Mouse (Mus musculus) stomach, postnatal 0 days (tissue): ENCODE data around the gene Psmd1. TPM values are rescaled to one million over a fixed set of nuclear protein-coding genes. Genes with fewer than 3 reads are reported as not detected.
A peak's percentile ranks its signal among the peaks of the same experiment; 100 is the strongest.

Experiments
- ATAC-seq: fragments of 200-750 bp; cut with Nextera tagmentation; 2 replicates; pipeline ENCODE4 v1.8.0; 2017; ENCODE audit not compliant: low FRiP score, low TSS enrichment
- DNase-seq: peaks from one replicate; pipeline ENCODE4 v3.0.0-alpha.2; 2016; ENCODE audit warnings: low spot score
- H3K27ac ChIP-seq: fragments of 300-500 bp; sonication (generic); replicated peaks from 2 replicates; pipeline ENCODE4 v1.5.1; 2014; ENCODE audit warnings: mild to moderate bottlenecking, control low read depth
- H3K27me3 ChIP-seq: fragments of 300-500 bp; sonication (generic); 2 replicates; pipeline ENCODE4 v1.6.1; 2014; ENCODE audit warnings: low read length; ENCODE audit not compliant: control insufficient read depth, insufficient read depth
- H3K36me3 ChIP-seq: fragments of 300-500 bp; sonication (generic); 2 replicates; pipeline ENCODE4 v1.6.1; 2014; ENCODE audit warnings: low read length, mixed read lengths; ENCODE audit not compliant: control insufficient read depth, insufficient read depth
- H3K4me1 ChIP-seq: fragments of 300-500 bp; sonication (generic); replicated peaks from 2 replicates; pipeline ENCODE4 v1.6.1; 2014; ENCODE audit warnings: antibody characterized with exemption; ENCODE audit not compliant: control insufficient read depth, insufficient read depth
- H3K4me2 ChIP-seq: fragments of 300-500 bp; sonication (generic); replicated peaks from 2 replicates; pipeline ENCODE4 v1.6.1; 2014; ENCODE audit warnings: low read depth, mild to moderate bottlenecking, control low read depth, moderate library complexity
- H3K4me3 ChIP-seq: fragments of 300-500 bp; sonication (generic); 2 replicates; pipeline ENCODE4 v1.5.1; 2014; ENCODE audit warnings: low read depth, low read length, control low read depth
- H3K9ac ChIP-seq: fragments of 300-500 bp; sonication (generic); 2 replicates; pipeline ENCODE4 v1.6.1; 2014; ENCODE audit warnings: mild to moderate bottlenecking, low read length, control low read depth, mixed read lengths
- H3K9me3 ChIP-seq: fragments of 300-500 bp; sonication (generic); 2 replicates; pipeline ENCODE4 v1.6.1; 2016; ENCODE audit warnings: low read length; ENCODE audit not compliant: control insufficient read depth
- CTCF ChIP-seq: IDR thresholded peaks from 2 replicates; pipeline ENCODE4 v1.5.1; 2016; ENCODE audit warnings: antibody characterized with exemption, low read depth, mild to moderate bottlenecking, moderate library complexity
- EP300 ChIP-seq: optimal IDR thresholded peaks from 2 replicates; pipeline ENCODE3; 2016; ENCODE audit warnings: antibody characterized with exemption
- WGBS: fragments of 180-500 bp; shearing (Covaris S2); extraction: QIAGEN DNeasy Blood & Tissue Kit; methylation state at CpG from one replicate; pipeline ENCODE4 v1.1.7; 2014; 5-methylcytosine and 5-hydroxymethylcytosine counted together
- polyA plus RNA-seq: library from polyadenylated mRNA; unstranded; fragments of >200 nt; fragmentation: Nextera tagmentation; extraction: Ambion mirVana; gene quantifications from 2 replicates; pipeline ENCODE4 v1.2.1, GENCODE M21; 2015

The Psmd1 gene
- polyA plus RNA-seq, 1 experiment from 2014 or later = 90.7 TPM

- Histone ChIP-seq H3K9ac (peak overlapping the region; percentile 31; the same call in 1 of the 2 replicates), H3K4me3 (no peak overlapping the region), H3K36me3 (0 out of 2 replicates have a peak, but pooled peaks cover 2% of the 10 kb centered on the region), H3K4me1 (no peaks in the 10 kb centered on the region), H3K9me3 (no peaks in the 10 kb centered on the region), H3K27ac (no peak overlapping the region), H3K4me2 (no peak overlapping the region), H3K27me3 (no peaks in the 10 kb centered on the region)
- 85% methylated on average over 3 of the region's 3 CpGs for WGBS
- TF ChIP-seq EP300 (no peak), CTCF (no peak)
- DNase-seq = no peak
- ATAC-seq = no peak
Measured at GRCm38 (mm10) chr1:86156075-86156474, 91.9 kb downstream of the Psmd1 start.

GRCm38 (mm10) chr1:86156595-86156994 is 92.4 kb downstream of the Psmd1 start:
- H3K27me3 ChIP-seq = no peaks in the 10 kb centered on the region
- no peak overlapping the region for H3K27ac ChIP-seq
- no peak for TF ChIP-seq CTCF
- TF ChIP-seq EP300 = no peak
- DNase-seq (no peak), ATAC-seq (no peak)
- no peak overlapping the region for H3K9ac ChIP-seq
- 87% methylated on average over 6 of the region's 6 CpGs for WGBS
- no peaks in the 10 kb centered on the region for H3K9me3 ChIP-seq
- H3K4me3 ChIP-seq = no peak overlapping the region
- no peak overlapping the region for H3K4me2 ChIP-seq
- H3K36me3 ChIP-seq = 0 out of 2 replicates have a peak, but pooled peaks cover 2% of the 10 kb centered on the region
- H3K4me1 ChIP-seq = no peaks in the 10 kb centered on the region

GRCm38 (mm10) chr1:86160059-86160458 is 95.9 kb downstream of the Psmd1 start:
- TF ChIP-seq EP300 = no peak
- no peak for TF ChIP-seq CTCF
- Histone ChIP-seq H3K27ac (no peak overlapping the region), H3K27me3 (no peaks in the 10 kb centered on the region), H3K4me3 (no peak overlapping the region), H3K9me3 (no peaks in the 10 kb centered on the region), H3K4me1 (no peaks in the 10 kb centered on the region), H3K36me3 (0 out of 2 replicates have a peak, but pooled peaks cover 5% of the 10 kb centered on the region), H3K9ac (no peak overlapping the region), H3K4me2 (no peak overlapping the region)
- DNase-seq (no peak), ATAC-seq (no peak)
- WGBS = 93% methylated on average over 6 of the region's 6 CpGs

- Histone ChIP-seq H3K27ac (no peak overlapping the region), H3K4me3 (no peak overlapping the region), H3K4me1 (no peaks in the 10 kb centered on the region), H3K9ac (no peak overlapping the region), H3K4me2 (no peak overlapping the region), H3K36me3 (0 out of 2 replicates have a peak, but pooled peaks cover 5% of the 10 kb centered on the region), H3K27me3 (no peaks in the 10 kb centered on the region), H3K9me3 (no peaks in the 10 kb centered on the region)
- TF ChIP-seq EP300 (no peak), CTCF (no peak)
- DNase-seq (no peak), ATAC-seq (no peak)
- 95% methylated on average over 5 of the region's 5 CpGs for WGBS
Measured at GRCm38 (mm10) chr1:86160479-86160878, 96.3 kb downstream of the Psmd1 start.

GRCm38 (mm10) chr1:86161061-86161460 is 96.9 kb downstream of the Psmd1 start:
- Histone ChIP-seq H3K27ac (no peak overlapping the region), H3K36me3 (0 out of 2 replicates have a peak, but pooled peaks cover 5% of the 10 kb centered on the region), H3K27me3 (no peaks in the 10 kb centered on the region), H3K4me1 (no peaks in the 10 kb centered on the region), H3K4me2 (no peak overlapping the region), H3K4me3 (no peak overlapping the region), H3K9ac (no peak overlapping the region), H3K9me3 (no peaks in the 10 kb centered on the region)
- no peak for TF ChIP-seq CTCF
- no peak for TF ChIP-seq EP300
- ATAC-seq (peak; percentile 54; the same call in 1 of the 2 replicates), DNase-seq (no peak)
- 76% methylated on average over 5 of the region's 5 CpGs for WGBS

GRCm38 (mm10) chr1:86174602-86175001 is 110.4 kb downstream of the Psmd1 start:
- Histone ChIP-seq H3K36me3 (peaks cover 6% of the 10 kb centered on the region; the same call in 1 of the 2 replicates), H3K9ac (no peak overlapping the region), H3K4me1 (no peaks in the 10 kb centered on the region), H3K9me3 (no peaks in the 10 kb centered on the region), H3K27ac (no peak overlapping the region), H3K27me3 (no peaks in the 10 kb centered on the region), H3K4me2 (no peak overlapping the region), H3K4me3 (no peak overlapping the region)
- 96% methylated on average over 5 of the region's 5 CpGs for WGBS
- TF ChIP-seq EP300 (no peak), CTCF (peak; percentile 50)
- DNase-seq (no peak), ATAC-seq (no peak)
